Mouse (Mus musculus): ENCODE results near the gene Creb3l2. TPM values are rescaled to one million over a fixed set of nuclear protein-coding genes. Genes with fewer than 3 reads are reported as not detected.

The Creb3l2 gene
- polyA plus RNA-seq, 1 experiment = 8.2 TPM

DNA sequence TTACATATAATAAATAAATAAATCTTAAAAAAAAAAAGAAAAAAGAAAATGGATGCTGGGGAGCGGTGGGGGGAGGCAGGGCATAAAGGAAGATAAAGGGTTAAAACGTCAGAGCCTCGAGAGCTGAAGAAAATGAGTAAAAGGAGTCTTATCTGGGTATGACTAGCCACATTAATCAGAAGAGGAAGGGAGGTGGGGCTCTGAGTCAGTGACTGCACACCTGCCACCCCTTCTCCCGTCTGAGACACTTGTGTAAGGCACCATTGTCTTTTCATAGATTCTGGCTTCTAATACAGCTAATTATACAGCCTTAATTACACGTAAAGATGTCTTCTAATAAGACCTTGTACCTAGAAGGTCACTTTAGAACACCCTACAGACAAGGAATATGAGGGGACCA lies 13.6 kb upstream of the Creb3l2 start:
- no peak overlapping the region for H3K27ac ChIP-seq (ENCODE audit: control insufficient read depth, insufficient read depth, low read depth, low read length, poor library complexity)
- H3K4me1 ChIP-seq (ENCODE audit: control insufficient read depth, insufficient read depth, low read length) = no peaks in the 10 kb centered on the region
- TF ChIP-seq POLR2A (IDR thresholded peaks at IDR 0.05; ENCODE audit: borderline replicate concordance, control insufficient read depth, low read depth, low read length) = no peak
- TF ChIP-seq CTCF (IDR thresholded peaks at IDR 0.05; ENCODE audit: control insufficient read depth, insufficient read depth, low read length) = no peak
- 50% methylated on average over 5 of the region's 5 CpGs for WGBS
- H3K4me3 ChIP-seq (replicated peaks; ENCODE audit: control insufficient read depth, low read depth, low read length) = no peak overlapping the region

DNA sequence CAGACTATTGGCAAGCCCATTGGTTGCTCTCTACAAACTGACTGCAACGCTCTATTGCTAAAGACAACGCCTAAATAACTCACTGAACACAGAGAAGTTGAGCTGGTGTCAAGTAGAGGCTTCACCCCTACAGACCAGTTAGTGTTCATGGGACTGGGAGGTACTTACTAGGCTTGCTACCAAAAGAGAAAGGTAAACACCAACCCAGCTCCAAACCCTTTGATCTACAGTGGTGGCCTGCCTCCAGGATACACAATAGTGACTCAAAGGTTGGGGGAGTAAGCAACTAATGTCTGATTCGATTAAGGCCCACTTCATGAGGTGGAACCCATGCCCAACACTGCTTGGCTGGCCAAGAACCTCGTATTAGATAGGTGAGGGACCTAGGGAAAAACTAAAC lies 11.1 kb upstream of the Creb3l2 start:
- 74% methylated on average over 4 of the region's 4 CpGs for WGBS
- Histone ChIP-seq H3K4me3 (replicated peaks; ENCODE audit: control insufficient read depth, low read depth, low read length) (no peak overlapping the region), H3K4me1 (ENCODE audit: control insufficient read depth, insufficient read depth, low read length) (no peaks in the 10 kb centered on the region), H3K27ac (ENCODE audit: control insufficient read depth, insufficient read depth, low read depth, low read length, poor library complexity) (no peak overlapping the region)
- TF ChIP-seq POLR2A (IDR thresholded peaks at IDR 0.05; ENCODE audit: borderline replicate concordance, control insufficient read depth, low read depth, low read length) = no peak
- TF ChIP-seq CTCF (IDR thresholded peaks at IDR 0.05; ENCODE audit: control insufficient read depth, insufficient read depth, low read length) = no peak

DNA sequence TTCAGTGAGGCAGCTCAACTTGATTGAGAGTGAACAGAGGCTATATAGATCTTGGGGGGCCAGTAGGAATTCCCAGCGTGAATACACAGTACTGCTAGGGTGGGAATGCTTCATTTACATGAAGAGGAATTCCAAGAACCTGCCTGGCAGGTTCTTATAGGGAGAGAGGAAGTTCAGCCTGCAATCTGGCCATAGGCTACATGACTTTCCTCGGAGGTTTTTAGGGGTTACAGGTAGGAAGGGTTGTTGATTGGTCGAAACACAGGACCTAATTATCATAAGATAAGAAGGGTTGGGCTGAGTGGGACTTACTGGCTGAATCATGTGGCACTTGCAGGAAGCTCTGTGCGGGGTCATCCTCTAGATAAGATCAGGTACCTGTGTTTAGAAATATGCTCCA lies 9.7 kb upstream of the Creb3l2 start:
- WGBS = 22% methylated on average over 4 of the region's 4 CpGs

GRCm38 (mm10) chr6:37447704-37448466 lies 5.9 kb upstream of the Creb3l2 start:
- WGBS = 28% methylated on average over 10 of the region's 10 CpGs
- Histone ChIP-seq H3K27ac (ENCODE audit: control insufficient read depth, insufficient read depth, low read depth, low read length, poor library complexity) (no peak overlapping the region), H3K4me3 (replicated peaks; ENCODE audit: control insufficient read depth, low read depth, low read length) (peak overlapping the region; percentile 30), H3K4me1 (ENCODE audit: control insufficient read depth, insufficient read depth, low read length) (no peaks in the 10 kb centered on the region)
- TF ChIP-seq POLR2A (IDR thresholded peaks at IDR 0.05; ENCODE audit: borderline replicate concordance, control insufficient read depth, low read depth, low read length) = no peak
- TF ChIP-seq CTCF (IDR thresholded peaks at IDR 0.05; ENCODE audit: control insufficient read depth, insufficient read depth, low read length) = peak; percentile 44

More for the DNA sequence above, 9.7 kb upstream of the Creb3l2 start:
- Histone ChIP-seq H3K4me1 (ENCODE audit: control insufficient read depth, insufficient read depth, low read length) (no peaks in the 10 kb centered on the region), H3K4me3 (replicated peaks; ENCODE audit: control insufficient read depth, low read depth, low read length) (no peak overlapping the region), H3K27ac (ENCODE audit: control insufficient read depth, insufficient read depth, low read depth, low read length, poor library complexity) (no peak overlapping the region)
- TF ChIP-seq CTCF (IDR thresholded peaks at IDR 0.05; ENCODE audit: control insufficient read depth, insufficient read depth, low read length) = no peak
- no peak for TF ChIP-seq POLR2A (IDR thresholded peaks at IDR 0.05; ENCODE audit: borderline replicate concordance, control insufficient read depth, low read depth, low read length)

DNA sequence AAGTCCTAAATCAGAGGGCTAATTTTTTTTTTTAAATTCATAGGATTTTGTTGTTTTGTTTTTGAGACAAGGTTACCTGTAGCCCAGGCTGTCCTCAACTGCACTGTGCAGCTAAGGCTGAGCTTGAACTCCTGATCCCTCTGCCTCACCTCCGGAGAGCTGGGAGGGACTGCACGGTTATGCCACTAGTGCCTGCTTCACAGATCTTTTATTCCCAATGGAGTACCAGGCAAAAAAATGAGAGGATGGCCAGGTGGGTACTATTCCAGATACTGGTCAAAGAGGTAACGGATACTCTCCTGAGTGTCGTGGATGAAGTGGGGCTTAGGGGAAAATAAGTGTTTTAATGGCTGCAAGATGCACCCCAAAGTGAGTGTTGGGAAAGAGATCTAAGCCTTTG lies 835 bp upstream of the Creb3l2 start:
- WGBS = 47% methylated on average over 4 of the region's 4 CpGs
- Histone ChIP-seq H3K4me1 (ENCODE audit: control insufficient read depth, insufficient read depth, low read length) (no peaks in the 10 kb centered on the region; the same call in 1 of the 2 replicates), H3K27ac (ENCODE audit: control insufficient read depth, insufficient read depth, low read depth, low read length, poor library complexity) (no peak overlapping the region), H3K4me3 (replicated peaks; ENCODE audit: control insufficient read depth, low read depth, low read length) (peak overlapping the region; percentile 57)
- no peak for TF ChIP-seq POLR2A (IDR thresholded peaks at IDR 0.05; ENCODE audit: borderline replicate concordance, control insufficient read depth, low read depth, low read length)
- no peak for TF ChIP-seq CTCF (IDR thresholded peaks at IDR 0.05; ENCODE audit: control insufficient read depth, insufficient read depth, low read length)

DNA sequence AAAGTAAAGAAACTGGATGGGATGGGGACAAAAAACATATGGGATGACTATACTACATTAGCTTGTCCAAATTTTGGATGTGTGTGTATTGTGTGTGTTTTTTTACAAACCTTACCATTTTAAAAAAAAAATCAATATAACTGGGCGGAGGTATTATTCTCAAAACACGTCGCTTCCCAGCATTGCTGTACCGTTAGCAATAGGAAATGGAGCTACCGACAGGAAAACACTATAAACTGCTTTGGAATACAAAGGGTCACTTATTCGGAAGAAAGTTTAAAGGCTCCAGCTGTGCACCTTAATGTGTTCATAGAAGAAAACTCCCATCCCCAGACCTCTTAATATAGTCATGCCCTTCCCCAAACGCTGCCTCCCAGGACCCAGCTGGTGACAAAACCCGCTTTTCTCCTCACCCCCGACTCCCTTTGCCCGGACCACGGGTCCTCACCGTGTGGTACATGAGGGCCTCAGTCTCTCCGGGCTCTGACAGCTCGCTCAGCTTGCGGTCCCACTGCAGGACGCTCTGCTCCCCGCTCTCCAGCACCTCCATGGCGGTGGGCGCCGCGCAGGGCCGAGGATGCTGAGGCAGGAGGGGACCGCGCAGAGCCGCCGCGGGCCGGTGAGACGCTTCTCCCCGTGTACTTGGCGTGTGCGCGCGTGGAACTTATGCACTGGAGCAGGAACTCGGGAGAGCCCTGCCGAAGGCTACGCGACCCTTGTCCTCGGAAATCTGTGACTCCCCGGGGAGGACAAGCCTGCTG lies 515 bp downstream of the Creb3l2 start:
- peak overlapping the region; percentile 27; the same call in 1 of the 2 replicates for H3K27ac ChIP-seq (ENCODE audit: control insufficient read depth, insufficient read depth, low read depth, low read length, poor library complexity)
- under 1% methylated on average over 40 of the region's 40 CpGs for WGBS
- no peaks in the 10 kb centered on the region; the same call in 1 of the 2 replicates for H3K4me1 ChIP-seq (ENCODE audit: control insufficient read depth, insufficient read depth, low read length)
- peak overlapping the region; percentile 68 for H3K4me3 ChIP-seq (replicated peaks; ENCODE audit: control insufficient read depth, low read depth, low read length)
- TF ChIP-seq POLR2A (IDR thresholded peaks at IDR 0.05; ENCODE audit: borderline replicate concordance, control insufficient read depth, low read depth, low read length) = no peak; the same call in 1 of the 2 replicates

DNA sequence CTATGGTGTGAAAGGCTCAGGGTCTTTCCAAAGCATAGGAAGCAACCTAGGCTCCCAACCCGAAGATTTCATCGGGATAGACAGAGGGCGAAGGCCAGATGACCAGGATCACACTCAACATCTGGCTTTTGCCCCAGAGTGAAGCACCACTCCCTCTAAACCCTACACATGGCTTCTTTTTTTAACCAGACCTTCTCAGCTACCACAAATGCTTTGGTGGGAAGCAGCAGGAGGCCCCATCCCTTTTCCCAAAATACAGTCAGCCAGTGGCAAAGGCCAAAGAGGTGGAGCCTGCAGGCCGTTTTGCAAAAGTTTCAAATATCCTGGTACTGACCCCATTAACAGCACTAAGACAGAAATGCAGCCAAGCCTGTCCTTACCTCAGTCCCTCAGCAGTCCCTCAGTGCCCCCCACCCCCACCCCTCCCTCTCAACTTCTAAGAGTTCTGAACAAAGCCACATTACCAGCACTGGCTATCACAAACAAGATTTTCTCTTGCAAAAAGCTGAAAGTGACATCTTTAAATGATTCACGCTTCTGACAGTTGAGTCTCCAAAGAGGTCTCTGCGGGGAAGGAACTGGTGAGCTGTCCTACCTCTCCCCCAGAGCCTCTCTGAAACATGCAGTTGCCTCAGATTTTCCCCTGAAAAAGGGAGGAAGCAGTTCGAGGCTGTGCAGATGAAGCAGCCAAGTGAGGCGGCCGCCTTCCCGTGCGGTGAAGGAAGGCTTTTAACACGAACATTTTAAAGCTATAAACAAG lies 1.3 kb downstream of the Creb3l2 start:
- WGBS = 12% methylated on average over 12 of the region's 12 CpGs

More for the DNA sequence above, 1.3 kb downstream of the Creb3l2 start:
- peak overlapping the region; percentile 33 for H3K4me3 ChIP-seq (replicated peaks; ENCODE audit: control insufficient read depth, low read depth, low read length)
- H3K27ac ChIP-seq (ENCODE audit: control insufficient read depth, insufficient read depth, low read depth, low read length, poor library complexity) = no peak overlapping the region
- TF ChIP-seq CTCF (IDR thresholded peaks at IDR 0.05; ENCODE audit: control insufficient read depth, insufficient read depth, low read length) (no peak), POLR2A (IDR thresholded peaks at IDR 0.05; ENCODE audit: borderline replicate concordance, control insufficient read depth, low read depth, low read length) (no peak)
- no peaks in the 10 kb centered on the region; the same call in 1 of the 2 replicates for H3K4me1 ChIP-seq (ENCODE audit: control insufficient read depth, insufficient read depth, low read length)

Measured in bone marrow, adult 2 months (tissue).